Mouse (Mus musculus) B cell, adult 2 months (primary cell): ENCODE measurements around the gene Inka2.
A peak's percentile ranks its signal among the peaks of the same experiment; 100 is the strongest.

ENCODE experiments used
- DNase-seq, 2 experiments: peaks; one replicate each; pipeline ENCODE4 v3.0.0; 2022

Gene Inka2

DNA sequence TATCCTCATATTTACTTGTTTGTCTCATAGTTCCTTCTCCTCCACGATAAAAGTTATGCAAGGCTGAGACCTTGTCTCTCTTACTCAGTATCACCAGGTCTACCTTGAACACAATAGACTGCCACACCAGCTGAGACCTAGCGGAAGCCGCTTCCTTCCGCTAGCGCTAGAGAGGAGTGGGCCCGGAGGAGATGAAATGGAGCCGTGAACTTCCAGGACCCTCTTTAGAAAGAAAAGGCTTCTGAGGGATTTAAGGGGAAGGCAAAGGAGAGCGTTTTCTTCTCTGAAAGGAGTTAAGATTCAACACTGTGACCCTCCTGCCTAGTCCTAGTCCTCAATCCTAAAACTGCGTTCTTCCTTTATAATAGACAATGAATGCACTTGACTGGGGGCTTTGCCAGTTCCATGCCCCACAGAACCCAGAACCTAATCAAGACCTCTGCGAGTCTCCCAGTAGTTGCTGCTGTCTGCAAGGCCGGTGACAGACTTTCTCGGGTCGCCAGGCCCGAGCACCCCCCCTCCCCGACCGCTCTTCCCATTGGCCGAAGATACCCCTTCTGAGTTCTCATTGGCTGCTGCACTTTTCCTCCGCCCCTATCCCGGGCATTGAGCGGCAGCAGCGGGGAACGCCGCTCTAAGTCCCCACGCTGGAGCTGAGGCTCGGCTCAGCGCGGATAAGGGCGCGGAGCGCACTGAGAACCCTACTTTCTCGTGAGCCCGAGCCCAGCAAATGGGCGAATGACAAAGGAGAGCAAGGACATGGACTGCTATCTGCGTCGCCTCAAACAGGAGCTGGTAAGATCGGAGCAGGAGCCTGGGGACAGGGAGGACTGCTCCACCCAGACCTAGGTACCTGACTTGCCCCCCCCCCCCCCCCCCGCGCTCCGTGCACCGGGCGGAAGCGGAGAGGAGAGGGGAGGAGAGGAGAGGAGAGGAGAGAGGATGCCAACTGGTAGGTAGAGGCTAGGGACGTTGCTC, at the start of gene Inka2:
Gene Inka2 (plus strand): TSS at position 569 of the 978 bp plus-strand sequence.
- peak; percentile 53 to 57 for DNase-seq

DNA sequence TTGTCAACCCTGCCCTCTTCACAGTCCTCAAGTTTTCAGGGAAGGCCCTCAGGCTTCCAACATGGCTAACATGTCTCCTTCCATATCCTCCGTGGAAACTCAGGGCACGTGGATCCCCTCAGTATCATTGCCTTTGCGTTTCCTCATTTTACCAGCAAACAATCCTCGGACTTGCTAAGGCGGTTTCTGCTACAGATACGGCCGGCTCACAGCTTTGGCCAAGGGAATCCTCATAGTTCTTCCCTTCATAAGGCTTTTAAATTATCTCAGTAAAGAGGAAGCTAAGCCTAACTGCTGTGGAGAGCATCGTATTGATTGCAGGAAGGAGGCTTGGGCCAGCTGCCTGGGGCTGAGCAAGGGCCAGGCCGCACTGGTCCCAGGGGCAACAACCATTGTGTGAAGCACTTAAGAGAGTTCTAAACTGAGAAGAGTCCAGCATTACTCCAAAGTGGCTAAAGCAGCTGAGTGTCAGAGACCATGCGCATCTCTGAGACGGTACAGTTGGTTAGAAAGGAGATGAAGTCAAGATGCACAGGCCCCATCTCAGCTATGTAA, 49.3 kb upstream of the Inka2 start:
- DNase-seq = no peak

DNA sequence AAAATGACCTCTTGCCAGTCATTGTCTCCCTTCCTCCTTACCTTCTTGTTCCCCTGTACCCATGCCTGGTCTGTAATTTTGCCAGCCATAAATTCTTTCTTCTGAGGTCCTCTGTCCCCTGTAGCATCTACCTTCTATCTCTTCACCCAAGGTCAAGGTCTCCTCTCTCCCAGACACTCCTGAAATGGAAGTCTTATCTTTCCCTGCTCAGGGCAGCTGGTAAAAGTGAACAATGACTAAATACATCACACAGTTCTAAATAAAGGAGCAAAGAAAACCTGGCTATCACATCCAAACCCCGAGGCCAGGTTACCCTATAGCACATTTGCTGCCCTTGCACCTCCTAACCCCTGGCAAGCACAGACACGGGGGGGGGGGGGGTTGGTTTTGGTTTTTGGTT, 43.9 kb upstream of the Inka2 start:
- no peak for DNase-seq

DNA sequence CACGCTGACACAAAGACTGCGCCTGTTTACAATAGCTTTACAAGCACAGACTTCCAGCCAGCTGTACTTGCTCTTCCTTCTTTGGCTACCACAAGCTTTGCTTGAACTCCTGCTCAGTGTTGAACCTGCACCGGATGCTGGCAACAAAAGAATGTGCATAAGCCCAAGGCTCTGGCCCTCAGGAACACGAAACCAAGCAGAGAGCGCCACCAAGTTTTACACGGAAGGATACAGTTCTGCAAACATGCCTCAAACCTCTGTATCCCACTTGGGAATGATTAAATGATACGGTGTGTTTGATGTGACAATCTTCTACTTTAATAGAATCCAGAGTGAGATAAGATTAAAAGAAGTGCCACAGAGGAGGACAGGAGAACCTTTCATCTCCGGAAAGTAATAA, 41.4 kb upstream of the Inka2 start:
- DNase-seq = no peak

- DNase-seq = no peak
Observed at GRCm38 (mm10) chr3:105665105-105665765, 39.2 kb upstream of the Inka2 start.

DNA sequence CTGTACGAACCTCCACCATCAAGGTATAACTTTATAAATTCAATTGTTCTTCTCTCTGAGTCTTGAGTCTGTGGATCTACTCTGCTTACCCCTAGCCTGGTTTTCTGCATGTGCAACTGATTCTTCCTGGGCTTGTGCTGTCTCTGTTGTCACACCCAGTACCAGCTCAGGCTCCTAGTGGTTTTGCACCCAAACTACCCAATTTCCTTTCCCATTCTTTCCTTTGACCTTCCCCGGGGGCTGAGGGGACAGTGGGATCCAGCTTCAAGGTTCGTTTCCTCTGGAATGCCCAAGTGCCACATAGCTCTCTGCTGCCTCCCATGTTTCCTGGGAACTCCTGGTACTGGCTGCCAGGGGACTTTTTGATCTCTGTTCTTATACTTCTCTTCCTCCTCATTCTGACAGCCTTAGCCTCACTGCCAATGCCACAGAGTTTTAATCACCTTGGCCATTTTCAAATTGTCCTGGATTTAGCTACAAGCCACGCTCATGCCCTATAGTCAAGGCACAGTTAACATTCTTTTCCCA, 37.3 kb upstream of the Inka2 start:
- no peak for DNase-seq

- no peak for DNase-seq
Observed at GRCm38 (mm10) chr3:105668161-105668560, 36.2 kb upstream of the Inka2 start.

DNA sequence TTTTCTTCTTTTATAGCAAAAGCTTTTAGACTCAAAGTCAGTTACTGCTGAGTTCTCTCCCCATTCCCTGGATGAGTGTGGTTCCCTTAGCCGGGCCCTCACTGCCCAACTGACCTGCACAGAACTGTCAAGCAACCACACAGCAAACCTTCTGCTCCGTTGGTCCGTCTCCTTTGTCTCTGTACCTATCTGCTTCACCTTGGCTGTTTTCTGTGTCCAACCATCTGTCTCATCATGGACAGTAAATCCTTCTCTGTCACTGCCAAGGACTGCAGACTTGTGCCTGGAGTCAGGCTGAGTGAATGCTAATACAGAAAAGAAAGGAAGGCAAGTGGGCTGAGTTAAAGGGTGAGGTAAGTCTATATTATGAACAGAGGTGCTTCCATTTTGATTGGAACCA, 34.6 kb upstream of the Inka2 start:
- no peak for DNase-seq

DNA sequence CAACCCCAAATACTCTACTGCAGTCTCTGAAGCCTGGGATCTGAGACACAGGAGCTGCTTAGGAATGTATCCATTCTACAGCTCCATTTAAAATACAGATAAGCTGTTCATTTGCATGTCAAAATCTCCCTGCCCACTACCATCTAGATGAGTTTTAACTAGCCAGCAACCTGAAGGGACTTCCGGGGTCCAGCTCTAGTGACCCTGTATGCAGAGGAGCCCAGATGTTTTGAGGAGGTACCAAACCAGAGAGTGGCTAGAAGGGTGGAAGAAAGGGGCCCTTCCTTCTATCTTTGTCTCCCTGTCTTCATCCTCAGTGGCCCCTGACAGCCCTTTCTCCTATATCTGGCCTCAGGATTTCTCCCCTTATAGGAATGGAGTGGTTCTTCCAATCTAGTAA, 33.6 kb upstream of the Inka2 start:
- no peak for DNase-seq

- peak; percentile 82 to 86 for DNase-seq
Observed at GRCm38 (mm10) chr3:105674595-105675218, 29.7 kb upstream of the Inka2 start.

- DNase-seq = no peak
Observed at GRCm38 (mm10) chr3:105675932-105676331, 28.5 kb upstream of the Inka2 start.

GRCm38 (mm10) chr3:105680346-105680745, 24.1 kb upstream of the Inka2 start:
- no peak for DNase-seq

GRCm38 (mm10) chr3:105686394-105687323, 17.7 kb upstream of the Inka2 start:
- DNase-seq = peak; percentile 12 to 16

DNA sequence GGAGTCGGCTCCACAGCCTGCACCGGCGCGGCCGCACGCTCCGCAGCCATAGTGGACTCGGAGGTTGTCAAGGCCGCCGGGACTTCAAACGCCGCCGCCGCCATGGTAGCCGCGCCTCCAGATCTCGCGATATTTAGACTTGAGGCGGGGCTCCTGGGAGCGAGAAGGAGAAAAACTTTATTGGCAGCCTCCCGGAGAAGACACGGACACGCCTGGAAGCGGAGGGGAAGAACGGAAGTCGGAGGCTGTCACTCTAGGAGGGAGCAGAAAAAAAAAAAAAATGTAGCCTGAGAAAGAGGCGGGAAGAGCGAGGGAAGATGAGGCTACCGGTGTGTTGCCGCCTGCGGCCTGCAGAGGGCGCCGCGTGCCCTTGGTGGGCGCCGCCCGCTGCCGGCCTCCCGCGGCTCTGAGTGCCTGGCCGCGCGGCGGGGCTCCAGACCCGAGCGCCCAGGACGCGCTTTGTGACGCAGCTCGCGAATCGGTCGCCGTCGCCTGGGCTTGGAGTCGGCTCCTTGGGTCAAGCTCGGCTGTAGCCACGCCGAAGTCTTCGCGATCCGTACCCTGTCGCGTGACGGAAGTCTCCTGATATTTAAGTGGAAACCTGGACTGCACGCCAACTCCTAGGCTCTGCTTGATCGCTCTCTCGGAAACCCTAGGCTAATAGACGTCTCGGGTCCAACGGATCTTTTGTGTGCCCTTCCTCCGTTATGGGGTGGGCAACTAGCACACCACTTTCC, 16.9 kb upstream of the Inka2 start, which contains the start of gene Ddx20:
Gene Ddx20 (minus strand): TSS at position 251 of the 737 bp plus-strand sequence.
- DNase-seq = peak; percentile 92

DNA sequence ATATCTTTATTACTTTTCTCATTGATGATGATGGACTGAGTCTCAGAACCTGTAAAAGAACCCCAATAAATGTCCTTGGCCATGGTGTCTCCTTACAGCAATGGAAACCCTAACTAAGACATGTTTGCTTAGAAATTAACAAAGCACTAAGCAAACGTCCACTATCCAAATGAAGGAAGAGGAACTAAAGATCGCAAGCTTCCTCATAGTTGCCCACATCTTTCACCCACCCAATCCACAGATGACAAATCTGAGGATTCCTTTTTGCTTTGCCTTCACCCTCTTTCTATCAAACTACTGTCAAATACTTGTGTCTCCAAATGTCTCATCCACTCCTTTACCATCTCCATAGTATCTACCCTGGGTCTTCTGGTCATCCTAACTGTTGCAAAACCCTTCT, 15.9 kb upstream of the Inka2 start:
- DNase-seq = no peak

GRCm38 (mm10) chr3:105693327-105694080, 10.9 kb upstream of the Inka2 start:
- DNase-seq = no peak

- DNase-seq = no peak
Observed at GRCm38 (mm10) chr3:105695476-105696386, 8.7 kb upstream of the Inka2 start.

DNA sequence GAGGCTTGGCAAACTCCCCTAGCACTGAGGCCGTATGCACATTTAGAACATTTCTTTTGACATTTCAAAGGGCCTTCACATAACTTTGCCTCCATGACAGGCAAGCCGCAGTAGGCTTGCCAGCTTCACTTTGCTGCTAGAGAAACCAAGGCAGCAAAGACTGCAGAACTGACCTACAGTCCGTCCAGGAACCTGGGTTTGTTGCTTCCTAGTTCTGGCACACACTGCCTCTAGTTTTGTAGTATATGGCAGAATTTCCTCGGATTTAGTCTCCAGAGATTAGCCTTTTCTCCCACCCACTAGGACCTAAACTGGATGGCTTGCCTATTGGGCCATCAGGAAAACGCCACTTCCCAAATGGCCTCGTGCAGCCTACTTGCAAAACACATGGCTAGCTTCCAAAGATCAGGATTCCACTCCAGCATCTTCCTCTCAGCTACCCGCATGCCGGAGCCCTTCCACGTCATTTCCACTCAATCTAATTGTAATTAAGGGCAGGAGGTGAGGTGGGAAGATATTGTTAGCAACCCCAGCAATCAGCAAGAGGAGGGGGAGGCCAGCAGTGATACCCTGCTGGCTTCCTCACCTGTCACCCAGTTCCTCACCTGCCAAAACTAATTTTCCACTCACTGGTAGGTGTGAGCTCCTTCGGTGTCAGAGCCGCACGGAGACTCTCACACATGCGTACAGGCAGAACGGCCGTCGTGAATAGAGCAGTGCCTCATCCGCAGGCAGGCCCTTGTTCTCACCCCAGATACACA, 7.8 kb upstream of the Inka2 start:
- no peak for DNase-seq

GRCm38 (mm10) chr3:105697148-105697441, 7.3 kb upstream of the Inka2 start:
- DNase-seq = no peak
